Mouse (Mus musculus) liver, embryonic 15.5 days (tissue): ENCODE measurements around the gene Myog. TPM values are rescaled to one million over a fixed set of nuclear protein-coding genes. Genes with fewer than 3 reads are reported as not detected.

Source experiments
- ATAC-seq: fragments of 200-750 bp; cut with Nextera tagmentation; 2 replicates; pipeline ENCODE4 v1.8.0; 2017; ENCODE audit warnings: moderate number of reproducible peaks, mild to moderate bottlenecking, moderate library complexity; ENCODE audit not compliant: insufficient read depth
- H3K27ac ChIP-seq: fragments of 300-500 bp; sonication (generic); replicated peaks from 2 replicates; pipeline ENCODE4 v1.5.1; 2015; ENCODE audit warnings: mild to moderate bottlenecking, inconsistent platforms
- H3K27me3 ChIP-seq: fragments of 300-500 bp; sonication (generic); 2 replicates; pipeline ENCODE4 v1.6.1; 2015; ENCODE audit warnings: mild to moderate bottlenecking, inconsistent platforms
- H3K36me3 ChIP-seq: fragments of 300-500 bp; sonication (generic); replicated peaks from 2 replicates; pipeline ENCODE4 v1.6.1; 2015; ENCODE audit warnings: moderate library complexity, mild to moderate bottlenecking, inconsistent platforms
- H3K4me1 ChIP-seq: fragments of 300-500 bp; sonication (generic); replicated peaks from 2 replicates; pipeline ENCODE4 v1.6.1; 2015; ENCODE audit warnings: inconsistent platforms
- H3K4me2 ChIP-seq: fragments of 300-500 bp; sonication (generic); 2 replicates; pipeline ENCODE4 v1.6.1; 2015; ENCODE audit warnings: moderate library complexity, mild to moderate bottlenecking, inconsistent platforms
- H3K4me3 ChIP-seq: fragments of 300-500 bp; sonication (generic); replicated peaks from 2 replicates; pipeline ENCODE4 v1.5.1; 2015; ENCODE audit warnings: mild to moderate bottlenecking, inconsistent platforms
- H3K9ac ChIP-seq: fragments of 300-500 bp; sonication (generic); 2 replicates; pipeline ENCODE4 v1.6.1; 2015; ENCODE audit warnings: moderate library complexity, mild to moderate bottlenecking, inconsistent platforms
- H3K9me3 ChIP-seq: fragments of 300-500 bp; sonication (generic); replicated peaks from 2 replicates; pipeline ENCODE4 v1.6.1; 2016; ENCODE audit warnings: inconsistent platforms
- WGBS: fragments of 180-500 bp; shearing (Covaris S2); methylation state at CpG from one replicate; pipeline ENCODE4 v1.1.7; 2015; ENCODE audit warnings: mixed read lengths; ENCODE audit not compliant: insufficient replicate concordance; 5-methylcytosine and 5-hydroxymethylcytosine counted together
- polyA plus RNA-seq: library from polyadenylated mRNA; unstranded; fragments of >200 nt; fragmentation: Nextera tagmentation; extraction: Ambion mirVana; gene quantifications from 2 replicates; pipeline ENCODE4 v1.2.1, GENCODE M21; 2015

The Myog gene
- polyA plus RNA-seq, 1 experiment from 2014 or later, result 6.8 TPM

DNA sequence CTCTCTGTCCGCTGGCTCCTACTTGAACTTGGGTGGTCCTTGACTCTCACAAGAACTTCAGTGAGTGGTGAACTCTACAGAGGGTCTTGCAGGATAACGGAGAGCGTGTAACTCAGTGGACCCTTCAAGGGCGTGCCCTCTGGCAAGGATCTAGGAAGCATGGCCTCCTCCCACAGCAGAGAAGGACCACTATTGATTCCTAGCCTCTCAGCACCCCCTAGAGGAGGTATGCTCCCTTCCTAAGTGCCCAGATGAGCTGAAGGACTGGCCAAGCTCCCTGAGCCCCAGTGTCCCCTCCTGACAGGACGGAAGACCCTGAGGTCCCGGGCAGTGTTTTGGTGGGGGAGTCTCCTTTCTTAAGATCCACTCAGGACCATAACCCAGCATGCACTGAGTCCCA is 32.8 kb downstream of the Myog start:
- no peak overlapping the region for H3K4me3 ChIP-seq
- no peaks in the 10 kb centered on the region for H3K4me1 ChIP-seq
- H3K27me3 ChIP-seq, result no peaks in the 10 kb centered on the region; the same call in 1 of the 2 replicates
- ATAC-seq, result no peak
- no peaks in the 10 kb centered on the region for H3K9me3 ChIP-seq
- no peak overlapping the region for H3K27ac ChIP-seq
- H3K4me2 ChIP-seq, result no peak overlapping the region
- 63% methylated on average over 6 of the region's 6 CpGs for WGBS
- H3K36me3 ChIP-seq, result no peaks in the 10 kb centered on the region
- H3K9ac ChIP-seq, result no peak overlapping the region

- Histone ChIP-seq H3K4me3 (no peak overlapping the region), H3K27me3 (no peaks in the 10 kb centered on the region; the same call in 1 of the 2 replicates), H3K4me2 (no peak overlapping the region), H3K4me1 (no peaks in the 10 kb centered on the region), H3K36me3 (no peaks in the 10 kb centered on the region), H3K27ac (no peak overlapping the region), H3K9ac (no peak overlapping the region), H3K9me3 (no peaks in the 10 kb centered on the region)
- ATAC-seq, result no peak
- WGBS, result 75% methylated on average over 12 of the region's 12 CpGs
These were observed 37.1 kb downstream of the Myog start for GRCm38 (mm10) chr1:134326841-134327346.

- peaks cover 8% of the 10 kb centered on the region for H3K4me1 ChIP-seq
- no peak overlapping the region for H3K9ac ChIP-seq
- H3K9me3 ChIP-seq, result no peaks in the 10 kb centered on the region
- H3K4me3 ChIP-seq, result no peak overlapping the region
- peaks cover 7% of the 10 kb centered on the region; the same call in 1 of the 2 replicates for H3K27me3 ChIP-seq
- WGBS, result 42% methylated on average over 20 of the region's 20 CpGs
- no peak for ATAC-seq
- no peak overlapping the region for H3K4me2 ChIP-seq
- no peaks in the 10 kb centered on the region for H3K36me3 ChIP-seq
- no peak overlapping the region for H3K27ac ChIP-seq
These were observed 42.3 kb downstream of the Myog start for GRCm38 (mm10) chr1:134331879-134332635.

DNA sequence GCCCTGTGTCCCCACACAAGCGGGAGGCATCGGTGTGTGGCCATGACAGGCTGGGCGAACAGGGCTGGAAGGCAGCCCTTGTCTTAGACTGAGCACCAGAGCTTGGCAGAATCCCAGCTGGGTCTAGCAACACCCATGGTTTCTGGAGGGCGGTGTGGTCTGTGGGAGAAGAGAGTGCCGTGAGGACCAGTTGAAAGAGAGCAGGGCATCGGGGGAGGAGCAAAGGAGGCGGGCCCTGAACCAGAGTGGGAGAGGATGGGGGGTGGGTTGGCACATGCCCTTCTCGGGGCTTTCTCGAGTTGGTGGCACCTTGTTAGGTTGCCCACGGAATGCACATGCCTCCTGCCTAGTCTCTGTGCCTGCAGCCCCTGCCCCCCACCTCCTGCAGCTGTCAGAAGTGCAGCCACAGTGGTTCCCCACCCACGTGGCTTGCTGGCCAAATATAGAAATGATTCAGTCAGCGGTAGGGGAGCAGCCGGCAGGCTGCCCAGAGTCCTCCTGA is 43.0 kb downstream of the Myog start, which contains the start of gene Ppfia4:
Gene Ppfia4 (minus strand): TSS at position 159 of the 502 bp plus-strand sequence.
- Histone ChIP-seq H3K27me3 (peaks cover 7% of the 10 kb centered on the region; the same call in 1 of the 2 replicates), H3K4me3 (no peak within 1 kb of the TSS), H3K4me2 (no peak within 1 kb of the TSS), H3K9me3 (no peaks in the 10 kb centered on the region), H3K9ac (no peak within 1 kb of the TSS), H3K36me3 (no peaks in the 10 kb centered on the region), H3K4me1 (peaks cover 8% of the 10 kb centered on the region), H3K27ac (no peak within 1 kb of the TSS)
- no peak; the same call in 1 of the 2 replicates for ATAC-seq
- WGBS, result 27% methylated on average over 13 of the region's 13 CpGs

- Histone ChIP-seq H3K9me3 (no peaks in the 10 kb centered on the region), H3K4me3 (no peak overlapping the region), H3K27ac (no peak overlapping the region), H3K36me3 (no peaks in the 10 kb centered on the region), H3K9ac (no peak overlapping the region), H3K4me2 (no peak overlapping the region), H3K4me1 (peaks cover 8% of the 10 kb centered on the region), H3K27me3 (peaks cover 7% of the 10 kb centered on the region; the same call in 1 of the 2 replicates)
- no peak for ATAC-seq
- WGBS, result 65% methylated on average over 10 of the region's 10 CpGs
These were observed 43.8 kb downstream of the Myog start for GRCm38 (mm10) chr1:134333371-134334110.

GRCm38 (mm10) chr1:134334111-134334827 is 44.5 kb downstream of the Myog start:
- no peaks in the 10 kb centered on the region for H3K9me3 ChIP-seq
- no peak overlapping the region for H3K4me3 ChIP-seq
- WGBS, result 40% methylated on average over 7 of the region's 7 CpGs
- H3K4me1 ChIP-seq, result peaks cover 8% of the 10 kb centered on the region
- no peaks in the 10 kb centered on the region for H3K36me3 ChIP-seq
- ATAC-seq, result no peak
- no peak overlapping the region for H3K27ac ChIP-seq
- H3K27me3 ChIP-seq, result peaks cover 7% of the 10 kb centered on the region; the same call in 1 of the 2 replicates
- no peak overlapping the region for H3K4me2 ChIP-seq
- no peak overlapping the region for H3K9ac ChIP-seq

- Histone ChIP-seq H3K4me2 (no peak overlapping the region), H3K9ac (no peak overlapping the region), H3K36me3 (no peaks in the 10 kb centered on the region), H3K9me3 (no peaks in the 10 kb centered on the region), H3K4me3 (no peak overlapping the region), H3K4me1 (peaks cover 8% of the 10 kb centered on the region), H3K27ac (no peak overlapping the region), H3K27me3 (peaks cover 7% of the 10 kb centered on the region; the same call in 1 of the 2 replicates)
- WGBS, result 59% methylated on average over 13 of the region's 13 CpGs
- ATAC-seq, result no peak
These were observed 45.6 kb downstream of the Myog start for GRCm38 (mm10) chr1:134335211-134335923.

DNA sequence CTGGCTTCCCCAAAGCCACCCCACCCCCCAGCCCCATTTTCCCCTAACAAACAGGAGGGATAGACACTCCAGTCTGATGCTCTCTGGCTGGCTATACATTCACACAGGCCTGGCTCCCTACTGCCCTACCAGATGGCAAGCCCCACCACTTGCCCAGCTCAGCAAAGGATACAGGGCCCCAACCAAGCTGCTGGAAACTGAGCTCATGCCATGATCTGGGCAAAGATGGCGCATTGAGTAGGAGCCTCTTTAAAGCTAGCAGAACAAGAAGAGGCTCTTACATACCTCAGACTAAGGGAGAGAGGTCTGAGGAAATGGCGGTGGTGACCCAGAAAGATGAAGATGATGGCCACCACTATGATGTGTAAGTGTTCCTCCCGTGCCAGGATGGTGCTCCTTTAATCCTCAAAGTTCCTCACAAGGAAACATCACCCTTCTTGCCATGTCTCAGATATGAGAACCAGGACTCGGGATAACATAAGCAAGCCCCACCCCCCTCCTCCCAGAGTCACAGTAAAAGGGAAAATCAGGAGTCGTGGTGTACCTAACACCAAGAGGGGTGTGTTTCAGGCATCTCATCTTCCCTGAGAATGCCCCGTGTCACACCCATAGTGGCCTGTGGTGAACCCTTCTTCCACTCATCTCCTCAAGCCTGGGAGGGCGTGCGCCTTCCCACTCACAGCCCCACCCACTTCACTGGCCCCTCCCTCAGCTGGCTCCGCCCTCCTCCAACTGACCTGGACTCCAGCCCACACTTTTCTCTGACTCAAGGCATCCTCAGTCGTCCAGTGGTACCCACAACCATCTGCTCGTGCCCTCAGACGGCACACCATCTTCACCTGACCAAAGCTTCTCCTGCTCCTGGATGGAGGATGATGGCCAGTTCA is 46.4 kb downstream of the Myog start:
- H3K27me3 ChIP-seq, result peaks cover 7% of the 10 kb centered on the region; the same call in 1 of the 2 replicates
- H3K4me3 ChIP-seq, result no peak overlapping the region
- H3K27ac ChIP-seq, result no peak overlapping the region
- H3K9ac ChIP-seq, result no peak overlapping the region
- WGBS, result 64% methylated on average over 12 of the region's 12 CpGs
- no peaks in the 10 kb centered on the region for H3K9me3 ChIP-seq
- no peak overlapping the region for H3K4me2 ChIP-seq
- H3K4me1 ChIP-seq, result peaks cover 8% of the 10 kb centered on the region
- H3K36me3 ChIP-seq, result no peaks in the 10 kb centered on the region
- ATAC-seq, result no peak

DNA sequence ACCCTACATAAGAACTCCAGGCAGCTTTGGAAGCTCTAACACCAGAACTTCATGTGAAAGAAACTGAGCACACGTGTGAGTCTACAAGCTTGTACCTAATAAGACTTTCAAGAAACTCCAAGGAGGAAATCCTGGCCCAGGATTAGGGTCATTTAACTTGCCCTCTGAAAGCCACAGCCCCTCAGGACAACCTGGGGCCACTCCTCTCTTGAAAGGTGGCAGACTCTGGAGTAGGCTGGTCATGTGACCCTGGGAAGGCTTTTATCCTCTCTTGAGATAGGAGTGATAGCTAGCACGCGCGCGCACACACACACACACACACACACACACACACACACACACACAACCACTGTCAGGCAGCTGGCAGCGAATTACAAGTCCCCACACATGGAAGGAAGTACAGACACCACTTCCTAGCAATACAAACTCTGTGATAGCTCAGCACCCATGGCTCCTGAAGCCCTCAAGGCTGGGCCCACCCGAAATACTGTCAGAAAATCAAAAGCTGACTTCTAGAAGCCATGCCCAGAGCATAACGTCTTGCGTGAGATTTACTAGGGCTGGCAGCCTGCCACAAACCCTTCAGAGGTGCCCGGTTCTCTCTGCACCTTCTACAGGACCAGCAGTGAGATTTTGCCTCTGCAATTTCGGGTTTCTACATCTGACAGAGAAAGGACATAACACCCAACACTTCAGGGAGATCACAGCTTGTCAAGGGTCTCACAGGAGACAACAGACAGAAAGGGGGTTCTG is 47.3 kb downstream of the Myog start:
- H3K36me3 ChIP-seq, result no peaks in the 10 kb centered on the region
- no peak overlapping the region for H3K9ac ChIP-seq
- peaks cover 8% of the 10 kb centered on the region; the same call in 1 of the 2 replicates for H3K27me3 ChIP-seq
- H3K27ac ChIP-seq, result no peak overlapping the region
- no peak overlapping the region for H3K4me3 ChIP-seq
- no peak overlapping the region for H3K4me2 ChIP-seq
- no peaks in the 10 kb centered on the region for H3K9me3 ChIP-seq
- H3K4me1 ChIP-seq, result peaks cover 8% of the 10 kb centered on the region
- no peak for ATAC-seq
- WGBS, result 65% methylated on average over 11 of the region's 11 CpGs
